Mouse (Mus musculus): Measurements from ENCODE around the gene Lpar1. TPM values are rescaled to one million over a fixed set of nuclear protein-coding genes. Genes with fewer than 3 reads are reported as not detected.

The Lpar1 gene
- 30.5 and 40.9 TPM in 2 replicates for polyA plus RNA-seq (2015; fragmentation: Nextera tagmentation; extraction: Ambion mirVana)

- no peaks in the 10 kb centered on the region for H3K27me3 ChIP-seq
- H3K9me3 ChIP-seq (replicated peaks) = no peaks in the 10 kb centered on the region
- H3K36me3 ChIP-seq = no peaks in the 10 kb centered on the region
- H3K9ac ChIP-seq = peak within 1 kb of the TSS; percentile 67
- peak; percentile 68 for ATAC-seq (replicated peaks; ENCODE audit: low FRiP score)
- peak within 1 kb of the TSS; percentile 96 for H3K4me2 ChIP-seq
- H3K4me1 ChIP-seq = peaks cover 22% of the 10 kb centered on the region
- H3K4me3 ChIP-seq (replicated peaks) = peak within 1 kb of the TSS; percentile 77
- 7% methylated on average over 19 of the region's 19 CpGs for WGBS
- peak within 1 kb of the TSS; percentile 90 for H3K27ac ChIP-seq
Measured at GRCm38 (mm10) chr4:58553631-58554358, at the start of gene Lpar1. Lpar1 (minus strand) TSS chr4:58553898.

DNA sequence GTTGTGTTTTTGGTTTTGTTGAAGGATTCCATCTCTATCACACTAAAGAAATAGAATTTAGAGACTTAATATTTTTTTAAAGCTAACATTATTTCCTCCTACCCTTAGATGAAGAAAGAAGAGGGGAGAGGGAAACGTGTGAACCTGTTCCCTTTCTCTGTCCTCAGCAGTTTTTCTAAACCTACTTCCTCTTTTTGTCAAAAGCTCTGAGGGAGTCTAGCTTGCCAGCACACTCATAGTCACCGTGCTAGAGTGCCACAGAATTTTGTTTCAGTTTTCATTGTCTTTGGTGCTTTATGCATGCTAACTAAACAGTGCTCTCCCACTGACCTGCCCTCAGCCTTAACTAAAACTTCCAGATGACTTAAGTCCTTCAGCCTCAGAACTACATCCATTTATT is 32.2 kb upstream of the Lpar1 start:
- no peak for ATAC-seq (replicated peaks; ENCODE audit: low FRiP score)
- Histone ChIP-seq H3K4me1 (no peaks in the 10 kb centered on the region), H3K9ac (no peak overlapping the region), H3K36me3 (no peaks in the 10 kb centered on the region), H3K4me2 (no peak overlapping the region), H3K9me3 (replicated peaks) (no peaks in the 10 kb centered on the region), H3K27ac (no peak overlapping the region), H3K4me3 (replicated peaks) (no peak overlapping the region), H3K27me3 (no peaks in the 10 kb centered on the region)
- WGBS = 35% methylated on average over 2 of the region's 2 CpGs

- H3K4me2 ChIP-seq = no peak overlapping the region
- no peak overlapping the region for H3K9ac ChIP-seq
- no peaks in the 10 kb centered on the region for H3K27me3 ChIP-seq
- H3K36me3 ChIP-seq = no peaks in the 10 kb centered on the region
- no peaks in the 10 kb centered on the region for H3K9me3 ChIP-seq (replicated peaks)
- H3K4me1 ChIP-seq = 0 out of 2 replicates have a peak, but pooled peaks cover 2% of the 10 kb centered on the region
- no peak overlapping the region for H3K27ac ChIP-seq
- no peak overlapping the region for H3K4me3 ChIP-seq (replicated peaks)
- 77% methylated on average over 7 of the region's 7 CpGs for WGBS
- no peak for ATAC-seq (replicated peaks; ENCODE audit: low FRiP score)
Measured at GRCm38 (mm10) chr4:58581191-58581590, 27.5 kb upstream of the Lpar1 start.

GRCm38 (mm10) chr4:58580516-58580915 is 26.8 kb upstream of the Lpar1 start:
- H3K4me2 ChIP-seq = no peak overlapping the region
- H3K9me3 ChIP-seq (replicated peaks) = no peaks in the 10 kb centered on the region
- no peak for ATAC-seq (replicated peaks; ENCODE audit: low FRiP score)
- 84% methylated on average over 5 of the region's 5 CpGs for WGBS
- H3K27ac ChIP-seq = no peak overlapping the region
- H3K4me1 ChIP-seq = 0 out of 2 replicates have a peak, but pooled peaks cover 2% of the 10 kb centered on the region
- no peak overlapping the region for H3K9ac ChIP-seq
- no peak overlapping the region for H3K4me3 ChIP-seq (replicated peaks)
- no peaks in the 10 kb centered on the region for H3K27me3 ChIP-seq
- no peaks in the 10 kb centered on the region for H3K36me3 ChIP-seq

GRCm38 (mm10) chr4:58580098-58580497 is 26.4 kb upstream of the Lpar1 start:
- H3K27me3 ChIP-seq = no peaks in the 10 kb centered on the region
- no peak overlapping the region for H3K4me2 ChIP-seq
- H3K4me3 ChIP-seq (replicated peaks) = no peak overlapping the region
- 78% methylated on average over 10 of the region's 10 CpGs for WGBS
- no peak for ATAC-seq (replicated peaks; ENCODE audit: low FRiP score)
- H3K36me3 ChIP-seq = no peaks in the 10 kb centered on the region
- H3K9me3 ChIP-seq (replicated peaks) = no peaks in the 10 kb centered on the region
- no peak overlapping the region for H3K9ac ChIP-seq
- H3K27ac ChIP-seq = no peak overlapping the region
- 0 out of 2 replicates have a peak, but pooled peaks cover 2% of the 10 kb centered on the region for H3K4me1 ChIP-seq

DNA sequence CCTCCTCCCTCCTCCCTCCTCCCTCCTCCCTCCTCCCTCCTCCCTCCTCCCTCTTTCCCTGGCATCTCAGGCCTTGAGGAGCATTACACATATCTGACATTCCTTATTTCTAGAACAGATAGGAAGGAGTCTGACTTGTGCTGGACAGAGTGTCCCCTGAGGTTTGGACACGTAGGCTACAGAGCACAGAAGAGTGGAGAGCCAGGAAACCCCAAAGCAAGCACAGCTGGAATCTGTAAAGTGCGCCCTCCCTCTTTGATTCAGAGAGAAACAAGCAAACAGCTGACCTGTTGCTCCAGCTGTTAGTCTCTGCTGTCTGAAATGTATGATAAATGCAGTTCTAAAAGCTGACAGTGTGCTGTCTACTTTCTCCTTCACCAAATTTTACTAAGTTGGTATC is 24.8 kb upstream of the Lpar1 start:
- H3K9ac ChIP-seq = no peak overlapping the region
- H3K4me2 ChIP-seq = no peak overlapping the region
- ATAC-seq (replicated peaks; ENCODE audit: low FRiP score) = 0 out of 2 replicates have a peak, but pooled peaks have one; percentile 58
- H3K36me3 ChIP-seq = no peaks in the 10 kb centered on the region
- WGBS = 26% methylated on average over 2 of the region's 2 CpGs
- H3K27me3 ChIP-seq = no peaks in the 10 kb centered on the region
- no peak overlapping the region for H3K4me3 ChIP-seq (replicated peaks)
- no peaks in the 10 kb centered on the region for H3K9me3 ChIP-seq (replicated peaks)
- H3K27ac ChIP-seq = 0 out of 2 replicates have a peak overlapping the region, but pooled peaks have one; percentile 9
- H3K4me1 ChIP-seq = 0 out of 2 replicates have a peak, but pooled peaks cover 2% of the 10 kb centered on the region

GRCm38 (mm10) chr4:58577382-58578048 is 23.8 kb upstream of the Lpar1 start:
- Histone ChIP-seq H3K4me1 (0 out of 2 replicates have a peak, but pooled peaks cover 2% of the 10 kb centered on the region), H3K4me3 (replicated peaks) (no peak overlapping the region), H3K36me3 (no peaks in the 10 kb centered on the region), H3K4me2 (no peak overlapping the region), H3K9me3 (replicated peaks) (no peaks in the 10 kb centered on the region), H3K27ac (no peak overlapping the region), H3K9ac (no peak overlapping the region), H3K27me3 (no peaks in the 10 kb centered on the region)
- WGBS = 38% methylated on average over 5 of the region's 5 CpGs
- ATAC-seq (replicated peaks; ENCODE audit: low FRiP score) = no peak

DNA sequence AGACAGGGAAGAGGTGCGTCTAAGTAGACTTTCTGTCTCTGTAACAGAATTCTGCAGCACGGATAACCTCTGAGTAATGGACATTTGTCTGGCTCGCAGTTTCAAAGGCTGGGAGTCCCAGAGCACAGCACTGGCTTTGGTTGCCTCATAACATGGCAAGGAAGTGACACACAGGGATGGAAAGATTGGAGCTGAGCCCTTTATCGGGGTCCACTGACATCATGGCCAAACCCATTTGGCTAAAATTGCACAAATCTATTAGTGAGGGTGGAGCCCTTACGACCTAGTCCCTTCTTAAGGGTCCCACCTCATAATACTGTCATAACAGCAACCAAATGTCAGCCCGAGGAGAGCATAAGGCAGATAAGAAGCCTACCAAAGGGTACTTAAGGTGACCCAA is 22.1 kb upstream of the Lpar1 start:
- no peaks in the 10 kb centered on the region for H3K36me3 ChIP-seq
- H3K4me3 ChIP-seq (replicated peaks) = no peak overlapping the region
- H3K9me3 ChIP-seq (replicated peaks) = no peaks in the 10 kb centered on the region
- WGBS = 79% methylated on average over 6 of the region's 6 CpGs
- H3K4me1 ChIP-seq = 0 out of 2 replicates have a peak, but pooled peaks cover 2% of the 10 kb centered on the region
- no peak overlapping the region for H3K27ac ChIP-seq
- H3K9ac ChIP-seq = no peak overlapping the region
- H3K4me2 ChIP-seq = no peak overlapping the region
- no peak for ATAC-seq (replicated peaks; ENCODE audit: low FRiP score)
- H3K27me3 ChIP-seq = no peaks in the 10 kb centered on the region

DNA sequence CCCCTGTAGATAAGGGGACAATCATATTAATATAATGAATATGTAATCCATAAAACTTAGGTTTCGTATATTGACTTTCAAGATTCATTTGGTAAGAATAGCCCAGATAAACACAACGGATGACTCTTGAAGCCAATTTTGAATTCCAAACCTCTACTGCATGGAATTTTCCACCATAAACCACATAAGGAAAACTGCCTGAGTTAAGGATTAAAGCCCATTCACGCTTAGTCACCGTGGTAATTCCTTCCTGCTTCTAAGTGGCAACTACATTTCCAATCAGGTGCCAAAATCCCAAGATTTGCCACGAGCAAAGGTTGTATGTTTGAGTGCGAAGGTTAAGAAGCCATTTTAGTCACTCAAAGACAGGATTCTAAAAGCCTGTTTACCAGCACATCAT is 20.3 kb upstream of the Lpar1 start:
- ATAC-seq (replicated peaks; ENCODE audit: low FRiP score) = no peak
- Histone ChIP-seq H3K9me3 (replicated peaks) (no peaks in the 10 kb centered on the region), H3K4me3 (replicated peaks) (no peak overlapping the region), H3K27ac (no peak overlapping the region), H3K4me2 (no peak overlapping the region), H3K4me1 (0 out of 2 replicates have a peak, but pooled peaks cover 2% of the 10 kb centered on the region), H3K36me3 (no peaks in the 10 kb centered on the region), H3K27me3 (no peaks in the 10 kb centered on the region), H3K9ac (no peak overlapping the region)
- 79% methylated on average over 6 of the region's 6 CpGs for WGBS

- WGBS = 66% methylated on average over 2 of the region's 2 CpGs
- no peaks in the 10 kb centered on the region for H3K9me3 ChIP-seq (replicated peaks)
Measured at GRCm38 (mm10) chr4:58572446-58572845, 18.7 kb upstream of the Lpar1 start.

GRCm38 (mm10) chr4:58571661-58572060 is 18.0 kb upstream of the Lpar1 start:
- H3K36me3 ChIP-seq = no peaks in the 10 kb centered on the region
- H3K4me3 ChIP-seq (replicated peaks) = no peak overlapping the region
- no peak for ATAC-seq (replicated peaks; ENCODE audit: low FRiP score)
- H3K9me3 ChIP-seq (replicated peaks) = no peaks in the 10 kb centered on the region
- H3K9ac ChIP-seq = no peak overlapping the region
- no peak overlapping the region for H3K27ac ChIP-seq
- no peak overlapping the region for H3K4me2 ChIP-seq
- no peaks in the 10 kb centered on the region for H3K27me3 ChIP-seq
- WGBS = 28% methylated on average over 3 of the region's 3 CpGs
- no peaks in the 10 kb centered on the region for H3K4me1 ChIP-seq

More at GRCm38 (mm10) chr4:58572446-58572845, 18.7 kb upstream of the Lpar1 start:
- H3K4me3 ChIP-seq (replicated peaks) = no peak overlapping the region
- H3K4me1 ChIP-seq = no peaks in the 10 kb centered on the region
- H3K9ac ChIP-seq = no peak overlapping the region
- no peaks in the 10 kb centered on the region for H3K36me3 ChIP-seq
- no peak overlapping the region for H3K4me2 ChIP-seq
- ATAC-seq (replicated peaks; ENCODE audit: low FRiP score) = no peak
- no peak overlapping the region for H3K27ac ChIP-seq
- no peaks in the 10 kb centered on the region for H3K27me3 ChIP-seq

DNA sequence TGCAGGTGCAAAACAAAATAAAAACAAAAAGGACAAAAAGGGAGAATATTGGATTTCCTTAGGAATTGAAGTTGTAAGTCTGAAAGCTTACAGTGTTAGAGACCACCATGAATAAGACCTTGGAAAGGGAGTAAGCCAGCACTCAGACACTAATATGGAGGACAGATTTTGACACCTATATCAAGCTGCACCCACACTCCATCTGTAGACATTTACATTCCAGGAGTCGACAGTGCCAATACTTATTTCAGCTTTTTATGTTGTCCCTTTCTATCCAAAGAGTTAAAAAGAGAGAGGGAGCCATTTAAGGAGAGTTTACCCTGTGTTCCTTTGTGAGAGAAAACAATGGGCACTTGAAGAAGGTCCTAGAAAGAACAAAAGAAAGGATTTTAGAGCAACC is 17.5 kb upstream of the Lpar1 start:
- H3K36me3 ChIP-seq = no peaks in the 10 kb centered on the region
- no peak overlapping the region for H3K4me2 ChIP-seq
- no peak overlapping the region for H3K27ac ChIP-seq
- no peak overlapping the region for H3K9ac ChIP-seq
- ATAC-seq (replicated peaks; ENCODE audit: low FRiP score) = no peak
- no peaks in the 10 kb centered on the region for H3K27me3 ChIP-seq
- H3K9me3 ChIP-seq (replicated peaks) = no peaks in the 10 kb centered on the region
- 46% methylated on average over 1 of the region's 1 CpGs for WGBS
- H3K4me1 ChIP-seq = no peaks in the 10 kb centered on the region
- H3K4me3 ChIP-seq (replicated peaks) = no peak overlapping the region

Data from kidney, embryonic 15.5 days (tissue).